Mouse (Mus musculus) A20 (cell line): ENCODE results near the gene Cmtm8.

Experiments
- DNase-seq: peaks from one replicate; pipeline ENCODE4 v3.0.0-alpha.2; 2011; ENCODE audit warnings: low read depth, low spot score

Cmtm8 gene

DNA sequence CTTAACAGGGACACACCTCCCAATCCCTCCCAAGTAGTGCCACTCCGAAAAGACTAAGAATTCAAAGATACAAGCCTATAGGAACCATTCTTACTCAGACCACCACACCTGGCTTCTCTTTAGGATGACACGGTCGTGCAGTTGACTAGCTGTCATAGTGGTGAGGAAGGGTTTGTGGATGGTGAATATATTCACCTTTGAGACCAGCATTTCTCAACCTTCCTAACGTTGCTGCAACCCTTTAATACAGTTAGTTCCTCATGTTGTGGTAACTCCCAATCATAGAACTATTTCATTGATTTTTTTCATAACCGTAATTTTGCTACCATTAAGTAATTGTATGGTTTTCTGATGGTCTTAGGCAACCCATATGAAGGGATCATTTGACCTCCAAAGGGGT lies 56.8 kb downstream of the Cmtm8 start:
- DNase-seq = no peak

GRCm38 (mm10) chr9:114785432-114786125 lies 58.4 kb downstream of the Cmtm8 start:
- DNase-seq = no peak

DNA sequence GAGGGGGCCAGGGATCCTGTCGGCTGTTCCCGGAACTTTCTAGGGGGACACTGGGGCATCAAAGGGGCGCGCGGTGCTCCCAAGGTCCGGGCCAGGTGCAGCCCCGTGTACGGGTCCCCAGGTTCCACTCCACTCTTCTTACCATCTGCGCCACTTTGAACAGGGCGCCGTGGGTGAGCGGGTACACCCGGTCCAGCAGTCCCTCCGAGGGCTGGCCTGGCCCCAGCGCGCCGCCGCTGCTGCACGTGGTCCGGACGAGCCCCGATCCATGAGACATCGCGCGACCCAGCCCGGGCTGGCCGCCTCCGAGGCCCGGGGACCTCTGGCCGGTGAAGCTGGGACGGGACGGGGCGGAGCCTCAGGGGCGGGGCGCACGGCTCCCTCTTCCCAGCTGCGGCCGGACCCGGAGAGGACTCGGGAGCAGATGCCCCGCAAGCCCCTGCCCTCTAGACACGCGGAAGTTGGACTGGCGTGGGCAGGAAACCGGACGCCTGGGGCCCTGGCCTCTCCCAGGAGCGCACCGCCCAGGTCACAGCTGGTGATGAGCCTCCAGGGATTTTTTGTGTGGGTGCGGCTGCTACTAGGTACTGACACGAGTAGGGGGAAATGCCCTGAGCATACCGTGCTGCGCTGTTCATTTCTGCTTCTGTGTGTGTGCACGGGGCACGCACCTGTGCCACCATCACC lies 62.3 kb downstream of the Cmtm8 start, which contains the start of gene Cmtm7:
Cmtm7 (minus strand) TSS at position 331 of the 687 bp plus-strand sequence.
- peak; percentile 90 for DNase-seq

DNA sequence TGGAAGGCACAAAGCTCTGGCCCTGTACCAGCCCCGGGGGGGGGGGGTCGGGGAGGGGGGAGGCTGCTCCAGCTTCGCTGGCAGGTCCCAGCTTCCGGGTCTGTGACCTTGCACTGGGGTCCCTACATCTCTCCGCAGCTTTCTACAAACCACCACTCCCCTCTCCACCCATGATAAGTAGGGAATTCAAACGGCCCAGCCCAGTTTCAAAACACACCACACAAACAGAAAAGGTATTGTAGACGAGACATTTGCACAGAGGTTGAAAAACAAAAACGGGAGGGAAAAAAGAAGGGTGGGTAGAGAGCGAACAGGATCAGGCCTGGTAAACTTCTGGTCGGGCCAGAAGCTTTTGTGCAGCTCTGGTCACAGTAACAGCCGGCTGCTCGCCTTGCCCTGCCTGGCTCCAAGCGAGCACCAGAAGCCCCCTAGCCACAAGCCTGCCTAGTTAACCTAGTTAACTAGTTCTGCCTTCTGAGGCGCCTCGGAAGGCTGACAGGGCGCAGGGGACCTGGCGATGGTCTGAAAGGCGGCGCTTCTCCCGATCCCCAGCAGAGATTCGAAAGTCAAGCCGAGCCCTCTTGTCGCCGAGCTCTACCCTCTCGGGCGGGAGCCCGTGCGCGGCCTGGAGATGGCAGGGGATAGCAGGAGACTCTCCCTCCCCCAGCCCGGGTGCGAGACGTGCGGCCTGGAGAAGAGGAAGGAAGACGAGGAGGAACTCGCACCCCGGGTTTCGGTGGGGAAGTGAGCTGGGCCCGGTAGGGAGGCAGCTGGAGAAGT lies 63.0 kb downstream of the Cmtm8 start:
- peak; percentile 80 for DNase-seq

DNA sequence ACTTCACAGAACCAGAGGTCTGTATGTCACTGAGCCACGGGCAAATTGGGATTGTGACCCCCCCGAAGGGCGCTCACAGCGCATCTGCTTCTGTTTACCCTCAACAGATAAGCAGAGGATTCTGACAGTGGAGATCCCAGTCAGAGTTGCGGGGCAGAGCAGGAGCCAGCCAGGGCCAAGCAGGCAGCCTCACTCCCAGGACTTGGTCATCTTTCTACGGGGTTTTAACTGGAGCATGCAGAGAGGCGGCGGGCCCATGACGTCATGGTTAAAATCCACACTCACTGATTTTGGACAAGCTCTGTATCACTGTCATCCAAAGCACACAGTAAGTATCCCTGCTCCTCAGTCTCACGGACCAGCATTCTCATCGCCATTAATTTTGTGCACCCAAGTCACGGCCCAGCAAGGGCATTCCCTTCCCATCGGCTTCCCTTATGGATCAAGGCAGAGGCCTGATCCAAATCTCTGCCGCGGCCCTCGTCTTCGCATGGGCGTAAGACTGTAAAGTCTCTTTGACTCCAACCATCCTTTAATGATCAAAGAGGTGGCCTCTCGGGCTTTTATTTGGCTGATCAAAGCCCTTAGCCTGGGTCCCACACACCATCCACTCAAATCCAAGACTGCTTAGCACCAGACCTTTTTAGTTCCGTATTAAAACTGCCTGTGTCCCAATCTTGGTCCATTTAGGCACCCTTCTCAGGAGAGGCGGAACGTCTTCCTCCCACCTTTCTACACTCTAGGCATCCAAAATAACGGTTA lies 63.8 kb downstream of the Cmtm8 start:
- DNase-seq = no peak

- DNase-seq = no peak
Observed at GRCm38 (mm10) chr9:114778877-114779276, 65.1 kb downstream of the Cmtm8 start.

- DNase-seq = peak; percentile 43
Observed at GRCm38 (mm10) chr9:114778047-114778390, 65.9 kb downstream of the Cmtm8 start.

DNA sequence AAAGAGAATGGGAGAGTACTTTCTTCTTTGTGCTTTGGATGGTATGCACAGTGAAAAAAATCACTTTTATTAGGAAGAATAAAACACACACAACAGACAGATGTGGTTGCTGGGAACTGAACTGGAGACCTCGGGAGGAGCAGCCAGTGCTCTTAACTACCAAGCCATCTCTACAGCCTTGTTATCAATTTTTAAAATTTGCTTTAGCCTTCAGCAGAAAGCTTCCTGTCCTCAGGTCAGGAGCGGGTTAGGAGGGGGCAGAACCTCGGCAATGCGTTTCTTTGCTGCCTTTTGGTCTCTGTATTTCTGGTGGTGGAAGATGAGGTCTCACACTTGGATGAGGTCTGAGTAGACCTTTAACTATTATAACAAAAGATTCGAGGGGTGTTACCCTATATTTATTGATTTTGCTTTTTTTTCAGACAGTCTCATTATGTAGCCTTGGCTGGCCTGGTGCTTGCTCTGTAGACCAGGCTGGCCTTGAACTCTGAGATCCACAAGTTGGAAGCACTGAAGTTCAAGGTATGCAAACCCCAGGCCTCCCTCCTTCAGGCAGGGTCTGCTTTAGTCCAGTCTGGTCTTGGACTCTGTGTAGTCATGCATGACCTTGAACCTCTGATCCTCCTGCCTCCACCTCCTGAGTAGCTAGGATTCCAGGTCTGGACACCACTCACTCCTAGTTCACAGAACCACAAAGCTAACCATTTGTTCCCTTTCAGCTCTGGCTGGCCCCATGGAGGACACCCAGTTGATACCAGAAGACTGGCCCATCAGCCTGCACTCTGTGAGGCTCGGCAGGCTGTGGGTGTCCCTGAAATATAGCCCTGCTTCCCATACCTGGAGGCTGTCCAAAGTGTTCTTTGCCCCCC lies 66.5 kb downstream of the Cmtm8 start:
- DNase-seq = no peak

DNA sequence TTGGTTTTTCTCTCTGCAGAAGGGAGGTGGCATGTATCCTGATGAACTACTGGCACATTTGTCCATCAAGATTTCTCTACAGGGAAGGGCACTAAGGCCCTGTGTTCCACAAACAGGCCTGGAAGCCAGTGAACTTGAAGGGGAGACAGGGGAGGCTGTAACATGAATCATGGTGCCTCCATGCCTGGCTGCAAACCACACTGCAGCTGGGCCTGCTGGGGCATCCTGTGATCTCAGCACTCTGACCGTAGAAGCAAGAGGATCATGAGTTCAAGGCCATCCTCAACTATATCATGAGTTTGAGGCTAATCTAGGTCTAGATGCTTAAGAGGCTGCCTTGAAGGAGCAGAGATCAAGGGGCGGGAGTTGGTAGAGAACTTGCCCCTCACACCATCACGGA lies 67.6 kb downstream of the Cmtm8 start:
- DNase-seq = no peak

DNA sequence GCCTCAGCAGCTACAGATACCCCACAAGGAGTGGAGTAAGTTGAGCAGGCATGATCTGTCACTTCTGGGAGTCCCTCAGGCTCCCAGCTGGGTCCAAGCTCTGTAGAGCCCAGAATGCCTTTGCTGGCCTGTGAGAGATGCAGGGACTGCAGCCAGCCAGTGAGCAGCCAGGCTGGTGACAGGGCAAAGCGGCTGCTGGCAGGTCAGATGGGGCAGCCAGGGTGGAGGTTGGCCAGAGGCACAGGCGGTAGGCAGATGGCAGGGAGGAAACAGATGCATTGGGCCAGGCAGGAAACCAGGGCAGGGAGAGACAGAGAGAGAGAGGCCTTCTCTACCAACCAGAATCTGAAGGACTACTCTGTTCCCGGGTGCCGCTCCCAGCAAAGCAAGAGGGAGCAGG lies 68.7 kb downstream of the Cmtm8 start:
- DNase-seq = no peak

DNA sequence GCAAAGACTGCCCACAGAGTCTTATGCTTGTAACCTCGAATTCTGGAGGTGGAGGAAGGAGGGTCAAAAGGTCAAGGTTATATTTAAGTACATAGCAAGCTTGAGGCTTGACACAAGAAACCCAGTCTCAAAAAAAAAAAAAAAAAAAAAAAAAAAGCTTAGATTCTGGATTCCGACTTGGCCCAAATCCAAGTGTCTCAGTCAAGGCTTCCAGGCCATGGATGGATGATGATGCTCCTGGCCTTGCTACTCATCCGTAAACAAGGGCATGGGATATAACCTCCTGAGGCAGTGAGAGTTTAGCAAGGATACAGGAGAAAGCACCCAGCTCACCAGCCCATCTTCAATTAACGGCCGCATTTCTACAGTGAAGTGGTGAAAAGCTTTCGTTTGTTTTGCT lies 69.3 kb downstream of the Cmtm8 start:
- DNase-seq = no peak

- DNase-seq = no peak
Observed at GRCm38 (mm10) chr9:114771565-114771964, 72.4 kb downstream of the Cmtm8 start.

GRCm38 (mm10) chr9:114770224-114770623 lies 73.7 kb downstream of the Cmtm8 start:
- no peak for DNase-seq

- DNase-seq = no peak
Observed at GRCm38 (mm10) chr9:114768066-114768465, 75.9 kb downstream of the Cmtm8 start.

DNA sequence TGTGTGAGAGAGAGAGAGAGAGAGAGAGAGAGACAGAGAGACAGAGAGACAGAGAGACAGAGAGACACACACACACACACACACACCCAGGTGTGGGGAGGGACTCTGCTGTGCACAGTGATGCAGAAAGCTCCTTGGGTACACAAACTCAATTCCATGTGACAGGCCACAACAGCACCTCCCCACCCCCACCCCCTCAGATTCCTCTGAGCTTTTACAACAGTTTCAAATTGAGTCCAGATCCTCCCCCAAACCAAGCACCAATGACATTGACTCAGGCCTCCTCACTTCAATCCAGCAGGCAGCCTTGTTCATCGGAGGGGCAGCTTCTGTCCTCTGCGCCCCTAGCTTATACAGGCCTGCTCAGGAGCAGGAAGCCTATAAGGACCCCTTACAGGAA lies 76.4 kb downstream of the Cmtm8 start:
- peak; percentile 41 for DNase-seq

- DNase-seq = no peak
Observed at GRCm38 (mm10) chr9:114767030-114767429, 76.9 kb downstream of the Cmtm8 start.

GRCm38 (mm10) chr9:114763341-114763740 lies 80.6 kb downstream of the Cmtm8 start:
- no peak for DNase-seq

DNA sequence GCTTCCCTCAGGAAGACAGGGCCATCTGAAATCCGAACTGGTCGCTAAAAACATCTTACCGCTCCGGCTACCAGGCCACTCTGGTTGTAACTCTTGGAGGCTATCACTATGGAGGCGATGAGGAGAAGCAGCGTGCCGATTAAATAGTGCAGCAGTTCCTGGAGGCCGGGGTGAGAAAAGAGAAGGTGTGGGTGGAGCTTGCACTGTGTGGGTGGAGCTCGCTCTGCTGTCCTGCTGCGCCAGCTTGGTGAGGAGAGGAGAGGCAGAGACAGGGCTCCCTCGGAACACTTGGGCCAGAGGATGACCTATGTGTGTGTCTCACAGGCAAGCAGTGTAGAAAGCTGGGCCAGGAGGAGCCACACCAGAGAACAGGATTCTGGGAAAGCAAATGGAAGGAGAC lies 82.1 kb downstream of the Cmtm8 start:
- no peak for DNase-seq

DNA sequence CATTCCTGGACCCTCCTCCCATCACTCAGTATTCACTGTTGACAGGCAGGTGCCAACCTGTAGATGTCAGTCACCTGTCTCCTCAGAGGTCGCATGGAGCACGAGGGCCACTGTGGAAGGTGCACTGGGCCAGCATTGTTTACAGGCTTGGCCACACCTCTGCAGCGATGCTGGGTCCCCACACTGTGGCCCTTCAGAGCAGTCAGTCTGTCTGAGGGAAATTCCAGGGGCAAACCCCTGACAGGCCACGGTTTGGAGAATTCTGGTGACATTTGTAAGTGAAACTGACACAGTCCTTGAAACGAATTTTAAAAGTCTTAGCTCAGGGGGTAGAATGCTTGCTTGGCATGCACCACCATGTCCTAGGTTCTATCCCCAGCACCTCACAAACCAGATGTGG lies 83.6 kb downstream of the Cmtm8 start:
- peak; percentile 72 for DNase-seq

GRCm38 (mm10) chr9:114759886-114760285 lies 84.1 kb downstream of the Cmtm8 start:
- DNase-seq = no peak

- DNase-seq = no peak
Observed at GRCm38 (mm10) chr9:114758801-114759200, 85.2 kb downstream of the Cmtm8 start.
